Mouse (Mus musculus) forebrain, embryonic 12.5 days (tissue): ENCODE measurements around the gene Hrh2. TPM values are rescaled to one million over a fixed set of nuclear protein-coding genes. Genes with fewer than 3 reads are reported as not detected.

ENCODE experiments used
- ATAC-seq: fragments of 200-750 bp; cut with Nextera tagmentation; 2 replicates; pipeline ENCODE4 v1.8.0; 2017; ENCODE audit warnings: moderate TSS enrichment; ENCODE audit not compliant: low FRiP score
- H3K27ac ChIP-seq: fragments of 300-500 bp; sonication (generic); 2 replicates; pipeline ENCODE4 v1.5.1; 2016; ENCODE audit warnings: mild to moderate bottlenecking
- H3K27me3 ChIP-seq: fragments of 300-500 bp; sonication (generic); 2 replicates; pipeline ENCODE4 v1.6.1; 2016; ENCODE audit warnings: mild to moderate bottlenecking
- H3K36me3 ChIP-seq: fragments of 300-500 bp; sonication (generic); replicated peaks from 2 replicates; pipeline ENCODE4 v1.6.1; 2016; ENCODE audit warnings: mild to moderate bottlenecking
- H3K4me1 ChIP-seq: fragments of 300-500 bp; sonication (generic); 2 replicates; pipeline ENCODE4 v1.6.1; 2016
- H3K4me2 ChIP-seq: fragments of 300-500 bp; sonication (generic); 2 replicates; pipeline ENCODE4 v1.6.1; 2016; ENCODE audit warnings: mild to moderate bottlenecking, moderate library complexity
- H3K4me3 ChIP-seq: fragments of 300-500 bp; sonication (generic); replicated peaks from 2 replicates; pipeline ENCODE4 v1.5.1; 2016; ENCODE audit warnings: mild to moderate bottlenecking
- H3K9ac ChIP-seq: fragments of 300-500 bp; sonication (generic); 2 replicates; pipeline ENCODE4 v1.6.1; 2016; ENCODE audit warnings: mild to moderate bottlenecking
- H3K9me3 ChIP-seq: fragments of 300-500 bp; sonication (generic); 2 replicates; pipeline ENCODE4 v1.6.1; 2016
- WGBS: fragments of 180-500 bp; shearing (Covaris S2); methylation state at CpG from one replicate; pipeline ENCODE4 v1.1.7; 2016; 5-methylcytosine and 5-hydroxymethylcytosine counted together
- polyA plus RNA-seq: library from polyadenylated mRNA; unstranded; fragments of >200 nt; fragmentation: Nextera tagmentation; extraction: Ambion mirVana; gene quantifications from 2 replicates; pipeline ENCODE4 v1.2.1, GENCODE M21; 2016

Hrh2 gene
- polyA plus RNA-seq, result not detected in 2 replicates

- Histone ChIP-seq H3K4me3 (peak within 1 kb of the TSS; percentile 36), H3K9ac (0 out of 2 replicates have a peak within 1 kb of the TSS, but pooled peaks have one; percentile 27), H3K27ac (no peak within 1 kb of the TSS), H3K36me3 (no peaks in the 10 kb centered on the region), H3K9me3 (no peaks in the 10 kb centered on the region), H3K27me3 (peaks cover 42% of the 10 kb centered on the region), H3K4me2 (peak within 1 kb of the TSS; percentile 61), H3K4me1 (peaks cover 7% of the 10 kb centered on the region; the same call in 1 of the 2 replicates)
- no peak for ATAC-seq
- 1% methylated on average over 31 of the region's 31 CpGs for WGBS
These were observed at the start of gene Hrh2 for GRCm38 (mm10) chr13:54192021-54192481. Gene Hrh2 (plus strand): TSS chr13:54192129.

DNA sequence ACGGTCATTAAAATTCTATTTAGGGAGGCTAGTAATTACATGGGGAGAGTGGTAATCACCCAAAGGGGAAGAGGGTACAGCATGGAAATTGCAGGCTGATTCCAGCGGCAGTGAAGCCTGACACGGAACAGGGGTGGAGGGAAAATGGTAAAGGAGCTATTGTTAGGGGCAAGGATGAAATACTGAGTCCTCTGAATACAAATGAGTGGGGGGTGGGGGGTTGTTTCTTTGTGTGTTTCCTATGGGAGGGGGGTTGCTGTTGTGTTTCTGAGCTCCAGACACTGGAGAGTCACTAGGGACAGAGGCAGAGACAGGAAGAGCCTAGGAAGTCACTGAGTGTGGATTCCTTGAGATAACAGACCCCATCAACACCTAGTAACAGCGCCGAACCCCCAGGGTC, 48.1 kb upstream of the Hrh2 start:
- ATAC-seq, result no peak
- WGBS, result 38% methylated on average over 5 of the region's 5 CpGs

DNA sequence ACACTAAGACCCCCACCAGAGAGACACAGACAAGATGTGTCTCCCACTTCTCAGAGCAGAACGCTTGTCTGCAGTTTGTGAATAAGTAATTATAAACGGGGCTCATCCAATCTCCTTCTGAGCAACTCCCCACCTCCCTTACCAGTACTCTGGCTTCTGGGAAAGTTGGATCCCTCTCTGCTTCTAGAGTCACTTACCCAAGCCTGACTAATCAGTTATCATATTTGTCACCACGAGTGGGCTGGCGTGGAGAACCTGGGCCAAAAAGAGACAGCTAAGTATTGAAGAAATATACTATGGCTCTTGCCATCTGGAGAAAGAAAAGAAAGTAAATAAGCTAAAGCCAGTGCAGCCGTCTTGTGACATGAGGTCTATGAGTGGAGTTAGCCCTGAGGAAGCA, 47.3 kb upstream of the Hrh2 start:
- H3K36me3 ChIP-seq, result no peaks in the 10 kb centered on the region
- H3K4me1 ChIP-seq, result peaks cover 14% of the 10 kb centered on the region
- ATAC-seq, result no peak
- H3K9me3 ChIP-seq, result 0 out of 2 replicates have a peak, but pooled peaks cover 3% of the 10 kb centered on the region
- no peak overlapping the region for H3K4me3 ChIP-seq
- WGBS, result 83% methylated on average over 5 of the region's 5 CpGs
- H3K27ac ChIP-seq, result no peak overlapping the region
- H3K9ac ChIP-seq, result no peak overlapping the region
- no peak overlapping the region for H3K4me2 ChIP-seq
- H3K27me3 ChIP-seq, result no peaks in the 10 kb centered on the region

More for the DNA sequence above, 48.1 kb upstream of the Hrh2 start:
- H3K4me2 ChIP-seq, result no peak overlapping the region
- peaks cover 14% of the 10 kb centered on the region for H3K4me1 ChIP-seq
- no peaks in the 10 kb centered on the region for H3K27me3 ChIP-seq
- 0 out of 2 replicates have a peak, but pooled peaks cover 3% of the 10 kb centered on the region for H3K9me3 ChIP-seq
- H3K36me3 ChIP-seq, result no peaks in the 10 kb centered on the region
- no peak overlapping the region for H3K4me3 ChIP-seq
- H3K9ac ChIP-seq, result no peak overlapping the region
- H3K27ac ChIP-seq, result peak overlapping the region; percentile 36; the same call in 1 of the 2 replicates

DNA sequence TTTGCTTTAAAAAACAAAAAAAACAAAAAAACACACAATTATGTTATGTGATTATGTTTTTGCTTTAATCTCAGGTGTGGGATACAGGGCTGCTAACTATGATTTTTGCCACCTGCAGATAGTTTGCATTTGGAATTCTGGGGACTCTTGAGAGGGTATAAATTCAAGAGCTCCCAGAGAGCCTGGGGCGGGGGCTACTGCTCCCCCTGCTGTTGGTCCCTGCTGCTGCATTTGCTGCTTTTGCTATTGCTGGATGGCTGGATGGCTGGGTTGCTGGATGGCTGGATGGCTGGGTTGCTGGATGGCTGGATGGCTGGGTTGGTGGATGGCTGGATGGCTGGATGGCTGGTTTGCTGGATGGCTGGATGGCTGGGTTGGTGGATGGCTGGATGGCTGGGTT, 44.6 kb upstream of the Hrh2 start:
- Histone ChIP-seq H3K27ac (no peak overlapping the region), H3K4me3 (no peak overlapping the region), H3K27me3 (no peaks in the 10 kb centered on the region), H3K4me1 (peaks cover 14% of the 10 kb centered on the region), H3K9me3 (0 out of 2 replicates have a peak, but pooled peaks cover 3% of the 10 kb centered on the region), H3K9ac (no peak overlapping the region), H3K4me2 (no peak overlapping the region), H3K36me3 (no peaks in the 10 kb centered on the region)
- ATAC-seq, result no peak
- WGBS, result 83% methylated on average over 1 of the region's 1 CpGs

GRCm38 (mm10) chr13:54152421-54152820, 39.5 kb upstream of the Hrh2 start:
- Histone ChIP-seq H3K27ac (no peak overlapping the region), H3K4me1 (peaks cover 11% of the 10 kb centered on the region), H3K9me3 (no peaks in the 10 kb centered on the region), H3K4me3 (no peak overlapping the region), H3K36me3 (no peaks in the 10 kb centered on the region), H3K9ac (no peak overlapping the region), H3K4me2 (no peak overlapping the region), H3K27me3 (no peaks in the 10 kb centered on the region)
- ATAC-seq, result no peak
- WGBS, result 79% methylated on average over 1 of the region's 1 CpGs

DNA sequence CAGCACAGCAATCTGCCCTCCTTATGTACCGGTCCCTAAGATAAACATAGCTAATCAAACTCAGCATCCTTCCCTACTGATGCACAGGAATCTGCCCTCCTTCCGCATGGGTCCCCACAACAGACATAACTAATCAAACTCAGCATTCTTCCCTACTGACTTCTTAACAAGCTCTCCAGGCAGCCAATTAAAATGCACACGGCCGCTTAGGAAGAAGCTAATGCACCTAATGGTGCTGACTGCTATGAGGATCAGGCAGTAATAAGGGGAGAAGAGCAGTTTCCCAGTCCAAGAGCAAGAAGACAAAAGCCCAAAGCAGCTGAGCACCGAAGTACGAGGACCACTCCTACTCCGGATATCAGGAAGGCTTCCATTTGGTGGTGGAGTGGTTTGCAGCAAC, 39.0 kb upstream of the Hrh2 start:
- H3K36me3 ChIP-seq, result no peaks in the 10 kb centered on the region
- H3K9ac ChIP-seq, result no peak overlapping the region
- WGBS, result 46% methylated on average over 7 of the region's 7 CpGs
- H3K9me3 ChIP-seq, result no peaks in the 10 kb centered on the region
- no peak overlapping the region for H3K4me3 ChIP-seq
- no peak overlapping the region for H3K4me2 ChIP-seq
- no peak overlapping the region for H3K27ac ChIP-seq
- no peaks in the 10 kb centered on the region for H3K27me3 ChIP-seq
- no peak for ATAC-seq
- H3K4me1 ChIP-seq, result peaks cover 11% of the 10 kb centered on the region

DNA sequence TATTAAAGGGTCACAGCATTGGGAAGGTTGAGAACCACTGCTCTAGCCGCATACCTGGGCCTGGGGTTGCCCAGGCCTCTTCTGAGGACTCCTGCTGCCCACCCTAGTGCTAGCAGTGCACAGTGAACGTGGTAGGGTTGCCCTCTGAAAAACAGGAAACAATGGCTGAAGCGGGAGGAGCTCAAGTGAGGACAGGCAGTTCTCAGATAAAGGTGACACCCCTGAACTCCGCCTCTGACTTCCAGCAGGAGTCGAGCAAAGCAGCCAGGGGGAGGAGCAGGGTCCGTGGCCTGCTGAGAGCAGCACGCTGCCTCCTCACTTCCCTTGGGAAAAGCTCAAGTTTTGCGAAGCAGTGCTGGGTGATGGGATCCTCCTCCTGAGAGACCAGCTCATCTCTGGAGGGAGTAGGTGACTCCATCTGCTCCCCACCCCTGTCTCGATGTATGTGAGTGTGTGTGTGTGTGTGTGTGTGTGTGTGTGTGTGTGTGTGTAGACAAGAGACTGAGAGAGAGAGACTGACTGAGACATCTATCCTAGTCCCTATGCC, 38.2 kb upstream of the Hrh2 start:
- Histone ChIP-seq H3K9me3 (no peaks in the 10 kb centered on the region), H3K9ac (no peak overlapping the region), H3K4me3 (no peak overlapping the region), H3K27me3 (no peaks in the 10 kb centered on the region), H3K4me1 (peaks cover 18% of the 10 kb centered on the region), H3K27ac (no peak overlapping the region), H3K36me3 (no peaks in the 10 kb centered on the region), H3K4me2 (no peak overlapping the region)
- no peak for ATAC-seq
- WGBS, result 19% methylated on average over 9 of the region's 9 CpGs

DNA sequence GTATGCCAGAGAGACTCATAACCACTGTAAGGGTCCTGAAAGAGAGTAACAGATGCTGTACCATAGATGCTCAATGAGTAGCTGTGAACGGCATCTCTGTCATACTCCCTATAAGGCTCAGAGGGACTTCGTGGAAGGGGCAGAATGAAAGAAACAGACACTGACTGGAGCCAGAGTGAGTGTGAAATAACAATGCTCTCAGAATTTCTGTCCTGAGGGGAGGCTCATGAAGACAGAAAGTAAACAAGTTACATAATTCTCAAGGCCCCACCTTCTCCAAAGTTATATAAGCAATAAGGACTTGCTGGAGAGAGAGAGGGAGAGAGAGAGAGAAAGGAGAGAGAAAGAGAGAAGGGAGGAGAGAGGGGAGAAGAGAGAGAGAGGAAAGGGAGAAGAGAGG, 36.1 kb upstream of the Hrh2 start:
- 93% methylated on average over 2 of the region's 2 CpGs for whole genome bisulfite sequencing
- H3K27me3 ChIP-seq, result no peaks in the 10 kb centered on the region

DNA sequence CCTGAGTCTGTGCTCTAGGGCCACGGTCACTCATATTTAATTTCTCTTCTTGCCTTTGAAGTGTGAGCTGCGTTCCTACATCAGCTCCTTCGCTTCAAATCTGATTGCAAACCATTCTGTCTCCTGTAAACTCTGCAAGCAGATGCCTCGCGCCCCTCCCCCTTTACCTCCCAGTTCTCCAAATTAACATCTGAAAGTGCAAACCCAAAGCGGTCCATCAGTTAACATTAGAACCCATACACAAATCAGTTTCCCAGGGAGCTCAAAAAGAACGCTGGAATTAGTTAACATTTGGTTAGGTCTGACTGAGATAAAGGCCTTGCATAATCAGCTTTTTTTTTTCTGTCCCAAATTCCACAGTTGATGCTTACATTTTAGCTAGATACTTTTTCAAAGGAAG, 32.7 kb upstream of the Hrh2 start:
- H3K9ac ChIP-seq, result no peak overlapping the region

More for the DNA sequence above, 36.1 kb upstream of the Hrh2 start:
- no peak overlapping the region for H3K4me3 ChIP-seq
- H3K4me1 ChIP-seq, result peaks cover 31% of the 10 kb centered on the region
- H3K9ac ChIP-seq, result no peak overlapping the region
- no peaks in the 10 kb centered on the region for H3K36me3 ChIP-seq
- no peak overlapping the region for H3K4me2 ChIP-seq
- ATAC-seq, result no peak
- H3K9me3 ChIP-seq, result no peaks in the 10 kb centered on the region
- no peak overlapping the region for H3K27ac ChIP-seq

GRCm38 (mm10) chr13:54159756-54160155, 32.2 kb upstream of the Hrh2 start:
- Histone ChIP-seq H3K9ac (no peak overlapping the region), H3K4me3 (no peak overlapping the region), H3K27ac (no peak overlapping the region), H3K36me3 (no peaks in the 10 kb centered on the region), H3K4me1 (peaks cover 20% of the 10 kb centered on the region), H3K27me3 (no peaks in the 10 kb centered on the region), H3K9me3 (no peaks in the 10 kb centered on the region), H3K4me2 (no peak overlapping the region)
- no peak for ATAC-seq
- 61% methylated on average over 11 of the region's 11 CpGs for WGBS

More for the DNA sequence above, 32.7 kb upstream of the Hrh2 start:
- Histone ChIP-seq H3K4me3 (no peak overlapping the region), H3K4me1 (peaks cover 20% of the 10 kb centered on the region), H3K9me3 (no peaks in the 10 kb centered on the region), H3K36me3 (no peaks in the 10 kb centered on the region), H3K4me2 (no peak overlapping the region), H3K27ac (no peak overlapping the region), H3K27me3 (no peaks in the 10 kb centered on the region)
- no peak for ATAC-seq
- 5% methylated on average over 7 of the region's 7 CpGs for WGBS

DNA sequence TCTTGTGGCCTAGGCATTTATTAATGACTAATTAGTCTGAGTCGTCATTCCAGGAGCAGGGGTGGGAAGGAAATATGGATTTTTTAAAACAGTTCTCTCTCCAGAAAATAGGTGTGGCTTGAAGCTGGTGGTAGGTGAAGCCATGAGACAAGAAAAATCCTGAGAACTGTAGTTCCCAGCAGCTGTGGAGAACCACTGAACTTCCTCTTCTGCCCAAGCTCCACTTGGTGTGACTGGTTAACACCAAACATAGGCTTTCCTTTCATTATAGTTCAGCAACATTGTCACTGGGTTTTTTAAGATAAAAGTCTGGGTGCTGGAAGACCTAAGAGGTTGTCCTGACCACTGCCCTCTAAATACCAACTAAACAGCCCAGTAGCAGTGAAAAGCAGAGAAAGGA, 31.4 kb upstream of the Hrh2 start:
- WGBS, result 44% methylated on average over 1 of the region's 1 CpGs
- Histone ChIP-seq H3K27ac (no peak overlapping the region), H3K9ac (no peak overlapping the region), H3K36me3 (no peaks in the 10 kb centered on the region), H3K4me3 (no peak overlapping the region), H3K4me2 (no peak overlapping the region), H3K9me3 (no peaks in the 10 kb centered on the region), H3K4me1 (peaks cover 20% of the 10 kb centered on the region), H3K27me3 (no peaks in the 10 kb centered on the region)
- no peak for ATAC-seq

DNA sequence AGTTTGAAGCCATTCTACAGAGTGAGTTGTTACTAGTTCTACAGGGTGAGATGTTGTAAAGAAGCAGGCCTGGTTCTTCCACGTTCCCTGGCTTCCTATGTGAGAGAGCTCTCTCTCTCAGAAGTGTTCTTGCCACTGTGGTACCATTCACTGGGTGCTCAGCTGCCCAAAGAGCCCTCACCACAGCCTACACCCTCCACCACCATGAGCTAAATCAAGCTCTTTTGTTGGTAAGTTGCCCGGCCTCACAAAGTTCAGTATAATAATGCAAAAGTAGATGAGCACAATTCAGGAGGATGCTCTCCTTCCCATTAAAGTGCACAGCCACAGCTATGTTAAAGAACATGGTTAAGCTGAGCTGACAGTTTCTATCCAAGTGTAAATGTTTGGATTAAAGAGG, 30.4 kb upstream of the Hrh2 start:
- Histone ChIP-seq H3K36me3 (no peaks in the 10 kb centered on the region), H3K9me3 (no peaks in the 10 kb centered on the region), H3K4me3 (no peak overlapping the region), H3K27ac (no peak overlapping the region), H3K9ac (no peak overlapping the region), H3K4me1 (peaks cover 20% of the 10 kb centered on the region), H3K27me3 (no peaks in the 10 kb centered on the region), H3K4me2 (no peak overlapping the region)
- no peak for ATAC-seq
- whole genome bisulfite sequencing, result 83% methylated on average over 2 of the region's 2 CpGs

DNA sequence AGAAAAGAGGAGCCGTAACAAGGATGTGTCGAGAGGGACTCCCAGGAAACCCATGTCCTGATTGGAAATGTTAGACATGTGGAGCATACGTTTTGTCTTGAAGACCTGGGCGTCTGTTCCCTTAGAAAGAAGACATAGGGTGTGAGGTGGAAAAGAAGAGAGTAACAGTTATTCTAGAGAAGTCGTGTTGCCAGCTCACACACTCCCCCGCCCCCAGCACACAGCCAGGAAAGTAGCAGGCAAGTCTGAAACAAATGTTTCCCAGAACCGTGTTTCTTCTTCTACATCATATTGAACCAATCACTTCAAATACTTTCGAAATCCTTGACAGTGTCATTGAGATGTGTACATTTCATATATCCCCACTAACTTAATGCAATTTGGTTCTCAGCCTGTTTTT, 28.6 kb upstream of the Hrh2 start:
- WGBS, result 85% methylated on average over 8 of the region's 8 CpGs
- no peak overlapping the region for H3K4me3 ChIP-seq

More for the DNA sequence above, 28.6 kb upstream of the Hrh2 start:
- Histone ChIP-seq H3K36me3 (no peaks in the 10 kb centered on the region), H3K27ac (no peak overlapping the region), H3K9ac (no peak overlapping the region), H3K27me3 (no peaks in the 10 kb centered on the region), H3K4me1 (peaks cover 16% of the 10 kb centered on the region), H3K4me2 (no peak overlapping the region), H3K9me3 (no peaks in the 10 kb centered on the region)
- ATAC-seq, result no peak
